Mouse (Mus musculus) lung, embryonic 14.5 days (tissue): Measurements from ENCODE around the gene Fndc7. TPM values are rescaled to one million over a fixed set of nuclear protein-coding genes. Genes with fewer than 3 reads are reported as not detected.
"Not testable (repeated sequence)": the region's sequence is repeated elsewhere in the genome, so short reads cannot be mapped to it uniquely, and the experiment has no call there.

Source experiments
- ATAC-seq: fragments of 200-750 bp; cut with Nextera tagmentation; 2 replicates; pipeline ENCODE4 v1.8.0; 2017; ENCODE audit warnings: mild to moderate bottlenecking, moderate TSS enrichment, moderate library complexity; ENCODE audit not compliant: insufficient read depth
- DNase-seq: peaks from one replicate; pipeline ENCODE4 v3.0.0-alpha.2; 2015
- H3K27ac ChIP-seq: fragments of 300-500 bp; sonication (generic); 2 replicates; pipeline ENCODE4 v1.5.1; 2014; ENCODE audit warnings: low read depth, mild to moderate bottlenecking, moderate library complexity
- H3K27me3 ChIP-seq: fragments of 300-500 bp; sonication (generic); 2 replicates; pipeline ENCODE4 v1.6.1; 2014; ENCODE audit warnings: low read length, control low read depth; ENCODE audit not compliant: insufficient read depth
- H3K36me3 ChIP-seq: fragments of 300-500 bp; sonication (generic); 2 replicates; pipeline ENCODE4 v1.6.1; 2014; ENCODE audit warnings: control low read depth; ENCODE audit not compliant: insufficient read depth
- H3K4me1 ChIP-seq: fragments of 300-500 bp; sonication (generic); 2 replicates; pipeline ENCODE4 v1.6.1; 2014; ENCODE audit warnings: antibody characterized with exemption, control low read depth; ENCODE audit not compliant: insufficient read depth
- H3K4me2 ChIP-seq: fragments of 300-500 bp; sonication (generic); 2 replicates; pipeline ENCODE4 v1.6.1; 2014; ENCODE audit warnings: mild to moderate bottlenecking
- H3K4me3 ChIP-seq: fragments of 300-500 bp; sonication (generic); 2 replicates; pipeline ENCODE4 v1.5.1; 2014; ENCODE audit warnings: low read depth, low read length
- H3K9ac ChIP-seq: fragments of 300-500 bp; sonication (generic); 2 replicates; pipeline ENCODE4 v1.6.1; 2014
- H3K9me3 ChIP-seq: fragments of 300-500 bp; sonication (generic); 2 replicates; pipeline ENCODE4 v1.6.1; 2016; ENCODE audit warnings: low read depth, low read length, control low read depth
- CTCF ChIP-seq: IDR thresholded peaks from 2 replicates; pipeline ENCODE4 v1.5.1; 2016; ENCODE audit warnings: antibody characterized with exemption, low read depth
- WGBS: fragments of 180-500 bp; shearing (Covaris S2); extraction: QIAGEN DNeasy Blood & Tissue Kit; methylation state at CpG from one replicate; pipeline ENCODE4 v1.1.7; 2014; 5-methylcytosine and 5-hydroxymethylcytosine counted together
- polyA plus RNA-seq: library from polyadenylated mRNA; unstranded; fragments of >200 nt; fragmentation: Nextera tagmentation; extraction: Ambion mirVana; gene quantifications from 2 replicates; pipeline ENCODE4 v1.2.1, GENCODE M21; 2014

The Fndc7 gene
- polyA plus RNA-seq, 1 experiment from 2014 or later = 0.59 TPM

DNA sequence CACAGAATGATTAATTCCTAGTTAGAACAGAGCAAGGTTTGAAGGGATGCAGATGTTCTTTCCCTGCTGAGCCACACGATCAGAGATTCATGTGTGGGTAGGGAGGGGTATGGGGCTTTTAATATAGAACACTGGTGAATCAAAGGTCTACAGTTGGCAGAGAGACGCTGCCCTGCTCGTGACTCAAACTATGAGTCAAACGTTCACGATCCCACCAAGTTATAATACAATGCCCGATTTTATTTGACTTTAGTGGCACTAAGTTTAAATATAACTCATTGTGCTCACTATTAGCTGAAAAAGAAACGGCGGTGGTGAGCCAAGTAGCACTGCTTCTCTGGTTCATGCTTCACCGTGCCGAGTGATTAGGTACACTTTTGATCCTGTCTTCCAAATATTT is 26.7 kb downstream of the Fndc7 start:
- Histone ChIP-seq H3K9ac (no peak overlapping the region), H3K4me3 (no peak overlapping the region), H3K4me2 (no peak overlapping the region), H3K9me3 (no peaks in the 10 kb centered on the region), H3K36me3 (no peaks in the 10 kb centered on the region), H3K27ac (no peak overlapping the region), H3K27me3 (no peaks in the 10 kb centered on the region), H3K4me1 (no peaks in the 10 kb centered on the region)
- no peak for TF ChIP-seq CTCF
- 65% methylated on average over 10 of the region's 10 CpGs for WGBS
- ATAC-seq (no peak), DNase-seq (no peak)

DNA sequence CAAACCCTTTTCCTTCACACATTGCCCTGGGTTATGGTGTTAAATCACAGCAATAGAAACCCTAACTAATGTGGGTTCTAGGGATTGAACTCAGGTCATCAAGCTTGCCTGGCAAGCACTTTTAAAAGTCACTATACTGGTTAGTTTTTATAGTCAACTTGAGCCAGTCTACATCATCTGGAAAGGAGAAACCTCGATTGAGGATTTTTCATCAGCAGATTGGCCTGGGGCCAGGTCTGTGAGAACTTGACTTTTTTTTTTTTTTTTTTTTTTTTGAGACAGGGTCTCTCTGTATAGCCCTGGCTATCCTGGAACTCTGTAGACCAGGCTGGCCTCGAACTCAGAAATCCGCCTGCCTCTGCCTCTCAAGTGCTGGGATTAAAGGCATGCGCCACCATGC is 27.5 kb downstream of the Fndc7 start:
- not testable (repeated sequence) for H3K4me3 ChIP-seq, ATAC-seq, DNase-seq, H3K36me3 ChIP-seq, H3K4me2 ChIP-seq, H3K27me3 ChIP-seq, H3K27ac ChIP-seq, H3K4me1 ChIP-seq, H3K9ac ChIP-seq, H3K9me3 ChIP-seq
- WGBS = 77% methylated on average over 4 of the region's 4 CpGs

DNA sequence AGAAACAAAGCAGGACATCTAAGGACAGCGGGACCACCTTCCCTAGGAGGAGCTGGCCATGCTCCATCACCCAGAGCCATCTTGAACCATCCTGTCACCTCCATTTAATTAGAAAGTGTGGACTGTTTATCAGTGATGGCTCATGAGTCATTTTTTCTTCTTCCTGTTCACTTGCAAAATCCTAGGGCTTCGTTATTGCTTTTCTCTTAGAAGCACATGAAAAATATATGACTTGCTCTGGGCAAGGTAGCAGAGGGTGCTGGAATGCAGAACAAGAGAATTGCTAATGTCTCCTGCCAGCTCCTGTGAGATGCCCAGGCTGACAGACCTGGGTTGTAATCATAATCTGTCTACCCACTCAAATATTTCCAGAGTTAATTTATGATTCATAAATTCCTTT is 29.0 kb downstream of the Fndc7 start:
- ATAC-seq (no peak), DNase-seq (no peak)
- no peak overlapping the region for H3K27ac ChIP-seq
- no peaks in the 10 kb centered on the region for H3K9me3 ChIP-seq
- H3K9ac ChIP-seq = no peak overlapping the region
- no peaks in the 10 kb centered on the region for H3K27me3 ChIP-seq
- 0 out of 2 replicates have a peak, but pooled peaks cover 5% of the 10 kb centered on the region for H3K4me1 ChIP-seq
- no peaks in the 10 kb centered on the region for H3K36me3 ChIP-seq
- 59% methylated on average over 2 of the region's 2 CpGs for whole genome bisulfite sequencing
- TF ChIP-seq CTCF = no peak
- no peak overlapping the region for H3K4me3 ChIP-seq
- no peak overlapping the region for H3K4me2 ChIP-seq

DNA sequence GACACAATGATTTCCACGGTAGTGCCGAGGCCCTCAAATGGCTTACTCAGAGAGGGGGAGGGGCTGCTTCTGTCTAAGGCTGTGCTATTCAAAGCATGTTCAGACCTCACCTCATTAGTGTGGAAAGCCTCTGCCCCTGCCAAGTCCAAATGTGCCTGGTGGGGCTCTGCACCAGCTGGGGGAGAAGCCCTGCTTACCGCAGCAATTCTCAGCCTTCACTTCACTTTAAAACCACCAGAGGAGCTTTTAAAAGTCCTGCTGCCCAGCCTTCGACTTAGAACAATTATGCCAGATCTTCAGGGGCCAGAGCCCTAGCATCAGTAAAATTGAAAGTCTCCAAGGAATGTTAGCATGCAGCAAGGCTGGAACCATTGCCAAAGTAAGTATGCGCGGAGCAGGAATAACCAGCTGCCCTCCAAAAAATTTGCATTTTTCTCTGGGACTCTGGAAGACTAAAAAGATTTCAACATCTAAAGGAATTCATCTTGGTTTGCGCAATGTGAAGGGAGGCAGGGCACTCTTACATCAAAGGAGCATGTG is 31.5 kb downstream of the Fndc7 start:
- ATAC-seq (peak; percentile 93), DNase-seq (peak; percentile 93)
- Histone ChIP-seq H3K9me3 (no peaks in the 10 kb centered on the region), H3K9ac (no peak overlapping the region), H3K36me3 (no peaks in the 10 kb centered on the region), H3K4me1 (peaks cover 16% of the 10 kb centered on the region; the same call in 1 of the 2 replicates), H3K27me3 (no peaks in the 10 kb centered on the region), H3K4me2 (peak overlapping the region; percentile 1), H3K27ac (peak overlapping the region; percentile 87), H3K4me3 (no peak overlapping the region)
- WGBS = 19% methylated on average over 7 of the region's 7 CpGs
- peak; percentile 50 for TF ChIP-seq CTCF

DNA sequence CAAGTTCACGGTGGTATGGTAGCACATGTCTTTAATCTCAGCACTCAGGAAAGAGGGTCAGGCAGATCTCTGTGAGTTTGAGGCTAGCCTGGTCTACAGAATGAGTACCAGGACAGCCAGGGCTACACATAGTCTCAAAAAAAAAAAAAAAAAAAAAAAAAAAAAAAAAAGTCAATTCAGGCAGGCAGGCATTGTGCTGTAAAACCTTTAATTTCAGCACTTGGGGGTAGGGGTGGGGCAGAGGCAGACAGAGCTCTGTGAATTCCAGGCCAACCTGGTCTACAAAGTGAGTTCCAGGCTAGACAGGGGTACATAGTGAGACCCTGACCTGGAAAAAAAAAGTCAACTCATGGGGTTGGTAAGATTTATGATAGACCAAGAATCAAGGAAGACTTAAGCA is 32.1 kb downstream of the Fndc7 start:
- H3K36me3 ChIP-seq = no peaks in the 10 kb centered on the region
- peak overlapping the region; percentile 87 for H3K27ac ChIP-seq
- H3K4me2 ChIP-seq = peak overlapping the region; percentile 1; the same call in 1 of the 2 replicates
- DNase-seq (no peak), ATAC-seq (0 out of 2 replicates have a peak, but pooled peaks have one; percentile 3)
- no peak overlapping the region for H3K9ac ChIP-seq
- TF ChIP-seq CTCF = no peak
- peaks cover 16% of the 10 kb centered on the region; the same call in 1 of the 2 replicates for H3K4me1 ChIP-seq
- 94% methylated on average over 1 of the region's 1 CpGs for WGBS
- H3K27me3 ChIP-seq = no peaks in the 10 kb centered on the region
- H3K9me3 ChIP-seq = no peaks in the 10 kb centered on the region
- H3K4me3 ChIP-seq = no peak overlapping the region

DNA sequence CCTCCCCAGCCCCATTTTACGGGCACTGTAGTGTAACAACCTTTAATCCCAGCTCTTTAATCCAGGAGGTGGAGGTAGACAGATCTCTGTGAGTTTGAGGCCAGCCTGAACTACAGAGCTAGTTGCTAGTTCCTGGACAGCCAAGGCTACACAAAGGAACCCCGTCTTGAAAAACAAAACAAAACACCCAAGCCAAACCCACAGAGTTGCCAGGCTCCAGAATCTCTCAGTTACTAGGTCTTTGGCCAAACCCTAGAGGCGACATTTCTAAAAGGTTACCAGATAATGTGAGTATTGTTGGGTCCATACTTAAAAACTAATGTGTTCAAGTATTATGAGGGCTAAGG is 32.7 kb downstream of the Fndc7 start:
- no peak overlapping the region for H3K4me3 ChIP-seq
- H3K9me3 ChIP-seq = no peaks in the 10 kb centered on the region
- no peak for TF ChIP-seq CTCF
- no peak for DNase-seq
- H3K27me3 ChIP-seq = no peaks in the 10 kb centered on the region
- no peak overlapping the region for H3K4me2 ChIP-seq
- no peak for ATAC-seq
- H3K36me3 ChIP-seq = no peaks in the 10 kb centered on the region
- peaks cover 16% of the 10 kb centered on the region; the same call in 1 of the 2 replicates for H3K4me1 ChIP-seq
- no peak overlapping the region for H3K27ac ChIP-seq
- 40% methylated on average over 3 of the region's 3 CpGs for WGBS
- H3K9ac ChIP-seq = no peak overlapping the region

DNA sequence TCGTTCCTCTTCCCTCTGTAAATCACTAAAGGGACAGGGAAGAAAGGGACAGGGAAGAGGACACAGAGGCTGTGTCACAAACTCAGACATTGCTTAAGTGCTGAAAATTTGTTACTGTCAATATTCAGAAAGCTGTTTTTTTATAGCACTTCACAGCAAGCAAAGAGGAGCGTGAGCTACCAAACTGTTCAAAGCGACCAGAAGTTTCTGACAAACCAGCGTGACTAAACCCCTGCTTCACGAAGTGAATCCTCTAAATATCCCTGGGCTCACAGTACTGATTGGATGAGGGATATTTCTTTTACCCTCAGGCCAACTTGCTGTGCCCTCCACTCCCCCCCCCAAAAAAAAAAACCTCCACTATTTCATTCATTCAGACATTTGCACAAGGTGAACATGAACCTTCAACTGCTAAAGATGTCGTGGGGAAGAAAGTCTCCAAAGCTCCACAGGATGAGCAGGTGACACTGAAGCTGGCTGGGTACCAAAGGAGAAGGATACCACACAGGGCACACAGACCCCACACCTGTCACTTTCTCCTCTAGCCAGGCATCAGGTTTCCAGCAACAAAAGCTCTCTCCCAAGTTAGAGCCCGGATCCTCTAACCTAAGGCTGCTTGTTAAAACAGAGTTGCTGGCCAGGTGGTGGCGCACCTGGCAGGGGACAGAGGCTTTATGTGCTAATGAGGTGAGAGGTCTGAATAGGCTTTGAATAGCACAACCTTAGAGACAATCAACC is 33.3 kb downstream of the Fndc7 start:
- H3K9me3 ChIP-seq = no peaks in the 10 kb centered on the region
- H3K27me3 ChIP-seq = no peaks in the 10 kb centered on the region
- 0 out of 2 replicates have a peak overlapping the region, but pooled peaks have one; percentile 64 for H3K27ac ChIP-seq
- 50% methylated on average over 8 of the region's 8 CpGs for WGBS
- no peaks in the 10 kb centered on the region for H3K36me3 ChIP-seq
- H3K4me2 ChIP-seq = no peak overlapping the region
- peak; percentile 36; the same call in 1 of the 2 replicates for TF ChIP-seq CTCF
- no peak overlapping the region for H3K4me3 ChIP-seq
- ATAC-seq (no peak), DNase-seq (peak; percentile 51)
- no peak overlapping the region for H3K9ac ChIP-seq
- peaks cover 16% of the 10 kb centered on the region; the same call in 1 of the 2 replicates for H3K4me1 ChIP-seq
